Mouse (Mus musculus) liver, embryonic 15.5 days (tissue): Measurements from ENCODE around the gene Man2a1. TPM values are rescaled to one million over a fixed set of nuclear protein-coding genes. Genes with fewer than 3 reads are reported as not detected.

Source experiments
- ATAC-seq: fragments of 200-750 bp; cut with Nextera tagmentation; 2 replicates; pipeline ENCODE4 v1.8.0; 2017; ENCODE audit warnings: moderate number of reproducible peaks, mild to moderate bottlenecking, moderate library complexity; ENCODE audit not compliant: insufficient read depth
- H3K27ac ChIP-seq: fragments of 300-500 bp; sonication (generic); replicated peaks from 2 replicates; pipeline ENCODE4 v1.5.1; 2015; ENCODE audit warnings: mild to moderate bottlenecking, inconsistent platforms
- H3K27me3 ChIP-seq: fragments of 300-500 bp; sonication (generic); 2 replicates; pipeline ENCODE4 v1.6.1; 2015; ENCODE audit warnings: mild to moderate bottlenecking, inconsistent platforms
- H3K36me3 ChIP-seq: fragments of 300-500 bp; sonication (generic); replicated peaks from 2 replicates; pipeline ENCODE4 v1.6.1; 2015; ENCODE audit warnings: moderate library complexity, mild to moderate bottlenecking, inconsistent platforms
- H3K4me1 ChIP-seq: fragments of 300-500 bp; sonication (generic); replicated peaks from 2 replicates; pipeline ENCODE4 v1.6.1; 2015; ENCODE audit warnings: inconsistent platforms
- H3K4me2 ChIP-seq: fragments of 300-500 bp; sonication (generic); 2 replicates; pipeline ENCODE4 v1.6.1; 2015; ENCODE audit warnings: moderate library complexity, mild to moderate bottlenecking, inconsistent platforms
- H3K4me3 ChIP-seq: fragments of 300-500 bp; sonication (generic); replicated peaks from 2 replicates; pipeline ENCODE4 v1.5.1; 2015; ENCODE audit warnings: mild to moderate bottlenecking, inconsistent platforms
- H3K9ac ChIP-seq: fragments of 300-500 bp; sonication (generic); 2 replicates; pipeline ENCODE4 v1.6.1; 2015; ENCODE audit warnings: moderate library complexity, mild to moderate bottlenecking, inconsistent platforms
- H3K9me3 ChIP-seq: fragments of 300-500 bp; sonication (generic); replicated peaks from 2 replicates; pipeline ENCODE4 v1.6.1; 2016; ENCODE audit warnings: inconsistent platforms
- WGBS: fragments of 180-500 bp; shearing (Covaris S2); methylation state at CpG from one replicate; pipeline ENCODE4 v1.1.7; 2015; ENCODE audit warnings: mixed read lengths; ENCODE audit not compliant: insufficient replicate concordance; 5-methylcytosine and 5-hydroxymethylcytosine counted together
- polyA plus RNA-seq: library from polyadenylated mRNA; unstranded; fragments of >200 nt; fragmentation: Nextera tagmentation; extraction: Ambion mirVana; gene quantifications from 2 replicates; pipeline ENCODE4 v1.2.1, GENCODE M21; 2015

Gene Man2a1
- polyA plus RNA-seq, 1 experiment from 2014 or later = 5.0 TPM

DNA sequence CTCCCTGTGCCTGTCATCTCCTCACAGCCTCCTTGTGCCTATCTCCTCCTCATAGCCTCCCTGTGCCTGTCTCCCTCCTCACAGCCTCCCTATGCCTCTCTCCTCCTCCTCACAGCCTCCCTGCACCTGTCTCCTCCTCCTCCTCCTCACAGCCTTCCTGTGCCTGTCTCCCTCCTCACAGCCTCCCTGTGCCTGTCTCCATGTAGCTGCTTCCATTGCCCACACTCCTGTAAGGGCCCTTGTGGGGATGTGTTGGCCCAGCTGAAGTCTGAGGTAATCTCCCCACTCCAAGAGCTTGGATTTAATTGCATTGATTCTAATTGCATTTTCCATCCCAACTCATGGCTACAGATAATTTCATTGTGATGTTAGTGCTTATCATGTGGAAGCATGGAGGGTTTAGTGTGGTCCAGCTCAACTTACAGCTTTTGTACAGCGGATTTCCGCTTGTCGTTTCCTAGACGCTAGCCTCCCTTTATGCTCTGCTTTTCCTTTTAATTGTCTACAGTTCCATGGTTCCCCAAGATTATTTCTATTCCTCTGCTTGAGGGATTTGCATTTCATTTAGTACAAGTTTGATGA, 103.2 kb downstream of the Man2a1 start:
- H3K4me3 ChIP-seq = no peak overlapping the region
- 79% methylated on average over 4 of the region's 4 CpGs for WGBS
- H3K36me3 ChIP-seq = no peaks in the 10 kb centered on the region
- H3K4me2 ChIP-seq = no peak overlapping the region
- ATAC-seq = no peak
- no peaks in the 10 kb centered on the region for H3K9me3 ChIP-seq
- H3K4me1 ChIP-seq = no peaks in the 10 kb centered on the region
- H3K27ac ChIP-seq = no peak overlapping the region
- H3K27me3 ChIP-seq = no peaks in the 10 kb centered on the region
- no peak overlapping the region for H3K9ac ChIP-seq

- Histone ChIP-seq H3K36me3 (peaks cover 8% of the 10 kb centered on the region; the same call in 1 of the 2 replicates), H3K27me3 (no peaks in the 10 kb centered on the region), H3K4me2 (no peak overlapping the region), H3K9ac (no peak overlapping the region), H3K9me3 (no peaks in the 10 kb centered on the region), H3K4me1 (no peaks in the 10 kb centered on the region), H3K27ac (no peak overlapping the region), H3K4me3 (no peak overlapping the region)
- no peak for ATAC-seq
- WGBS = 75% methylated on average over 6 of the region's 6 CpGs
Observed at GRCm38 (mm10) chr17:64707529-64707928, 107.0 kb downstream of the Man2a1 start.

DNA sequence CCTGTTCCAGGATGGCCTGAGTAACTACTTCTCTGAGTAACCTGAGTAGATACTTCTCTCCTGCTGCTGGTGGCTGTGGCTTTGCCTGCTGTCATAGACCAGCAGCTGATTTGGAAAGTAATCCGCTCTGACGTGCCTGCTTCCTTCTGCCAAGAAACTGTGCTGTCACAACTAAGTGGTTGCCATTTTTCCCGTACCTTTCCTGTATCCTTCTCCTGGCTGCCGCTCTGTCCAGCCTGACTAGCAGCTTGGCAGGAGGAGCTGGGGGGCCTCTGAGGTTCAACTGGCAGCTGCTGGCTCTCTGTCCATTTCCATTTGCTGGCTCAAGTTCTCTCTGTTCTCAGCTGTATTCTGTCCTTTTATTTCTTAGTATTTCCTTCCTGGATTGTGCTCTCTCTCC, 115.8 kb downstream of the Man2a1 start:
- Histone ChIP-seq H3K27ac (no peak overlapping the region), H3K36me3 (peaks cover 47% of the 10 kb centered on the region), H3K27me3 (no peaks in the 10 kb centered on the region)

DNA sequence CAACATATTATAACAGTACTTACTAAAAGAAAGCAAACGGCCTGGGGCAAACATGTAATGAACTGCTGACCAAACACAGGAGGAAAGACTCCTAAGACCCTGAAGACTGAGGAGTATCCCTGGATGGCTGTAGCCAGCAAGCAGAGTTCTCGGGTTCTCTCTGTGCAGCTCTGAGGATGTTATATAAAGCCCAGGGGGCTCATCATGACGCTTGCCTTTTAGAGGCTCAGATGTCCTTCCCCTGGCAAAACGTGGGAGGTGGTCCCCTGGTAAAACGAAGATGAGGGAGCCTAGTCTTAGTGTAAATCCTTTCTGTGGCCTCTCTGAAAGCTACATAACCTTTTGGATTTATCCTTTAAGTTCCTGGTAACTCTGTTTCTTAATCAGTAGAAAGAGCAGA, 119.2 kb downstream of the Man2a1 start:
- Histone ChIP-seq H3K27ac (no peak overlapping the region), H3K9me3 (no peaks in the 10 kb centered on the region), H3K4me1 (no peaks in the 10 kb centered on the region; the same call in 1 of the 2 replicates), H3K9ac (no peak overlapping the region), H3K4me3 (no peak overlapping the region), H3K4me2 (no peak overlapping the region), H3K36me3 (peaks cover 29% of the 10 kb centered on the region; the same call in 1 of the 2 replicates), H3K27me3 (no peaks in the 10 kb centered on the region)
- no peak for ATAC-seq
- WGBS = 71% methylated on average over 5 of the region's 5 CpGs

More for the DNA sequence above, 115.8 kb downstream of the Man2a1 start:
- Histone ChIP-seq H3K4me2 (no peak overlapping the region), H3K4me3 (no peak overlapping the region), H3K9ac (no peak overlapping the region), H3K9me3 (no peaks in the 10 kb centered on the region), H3K4me1 (no peaks in the 10 kb centered on the region; the same call in 1 of the 2 replicates)
- 79% methylated on average over 4 of the region's 4 CpGs for WGBS
- ATAC-seq = no peak

DNA sequence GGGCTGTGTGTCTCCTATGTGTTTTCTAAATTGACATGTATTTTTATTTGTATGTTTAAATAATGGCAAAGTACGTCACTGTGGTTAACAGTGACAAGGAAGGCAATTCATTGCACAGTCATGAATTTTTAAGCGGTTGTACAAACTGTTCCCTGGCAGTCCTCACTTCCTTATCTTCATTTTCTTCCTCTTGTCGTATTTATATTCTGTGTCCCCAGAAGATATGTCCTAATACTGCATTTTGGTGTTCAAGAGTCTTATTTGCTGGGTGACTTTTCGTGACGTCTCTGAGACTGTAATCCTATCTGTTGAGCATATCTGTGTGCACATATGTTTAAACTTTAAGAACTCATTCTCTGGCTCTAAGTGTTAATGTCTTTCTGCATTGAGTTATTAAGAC, 120.6 kb downstream of the Man2a1 start:
- Histone ChIP-seq H3K4me3 (no peak overlapping the region), H3K4me1 (no peaks in the 10 kb centered on the region; the same call in 1 of the 2 replicates), H3K36me3 (peaks cover 33% of the 10 kb centered on the region), H3K27me3 (no peaks in the 10 kb centered on the region), H3K9me3 (no peaks in the 10 kb centered on the region), H3K27ac (no peak overlapping the region), H3K9ac (no peak overlapping the region), H3K4me2 (no peak overlapping the region)
- 17% methylated on average over 5 of the region's 5 CpGs for WGBS
- ATAC-seq = peak; percentile 25; the same call in 1 of the 2 replicates

DNA sequence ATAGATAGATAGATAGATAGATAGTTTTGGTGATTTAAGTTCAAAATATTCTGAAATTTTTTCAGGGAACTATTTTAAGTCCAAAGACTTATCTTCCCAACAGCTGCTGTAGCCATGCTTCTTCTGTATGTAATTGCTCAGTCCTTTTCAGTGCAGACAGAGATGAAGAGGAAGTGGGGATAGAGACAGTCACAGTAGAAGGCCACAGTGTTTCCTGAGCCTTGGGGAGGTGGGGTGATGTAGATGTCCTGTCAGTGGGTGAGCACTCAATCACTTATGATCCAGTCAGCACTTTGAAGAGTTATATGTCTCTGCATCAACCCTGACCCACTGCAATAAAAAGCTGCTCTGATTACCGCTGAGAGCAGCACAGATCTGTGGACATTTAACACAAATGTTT, 122.6 kb downstream of the Man2a1 start:
- no peak for ATAC-seq
- Histone ChIP-seq H3K4me1 (no peaks in the 10 kb centered on the region; the same call in 1 of the 2 replicates), H3K4me2 (no peak overlapping the region), H3K36me3 (peaks cover 25% of the 10 kb centered on the region), H3K27ac (no peak overlapping the region), H3K27me3 (no peaks in the 10 kb centered on the region), H3K4me3 (no peak overlapping the region), H3K9ac (no peak overlapping the region), H3K9me3 (no peaks in the 10 kb centered on the region)
- 35% methylated on average over 1 of the region's 1 CpGs for WGBS

DNA sequence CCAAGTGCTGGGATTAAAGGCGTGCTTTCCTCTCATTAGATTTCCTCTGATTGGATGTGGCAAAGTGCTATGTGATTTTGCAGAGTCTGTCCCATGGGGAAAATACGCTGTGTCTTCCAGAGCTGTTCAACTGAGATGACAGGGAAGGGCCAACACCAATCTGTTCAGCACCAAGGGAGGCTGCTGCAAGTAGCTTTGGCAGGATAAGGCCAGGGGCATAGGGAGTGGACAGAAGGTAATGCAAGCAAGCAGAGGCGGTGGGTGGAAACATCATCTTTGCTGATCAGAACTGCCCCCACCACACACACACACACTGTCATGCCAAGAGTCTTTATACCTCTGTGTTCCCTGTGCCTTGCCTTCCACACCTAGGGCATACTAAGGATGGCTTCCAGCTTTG, 124.7 kb downstream of the Man2a1 start:
- no peak for ATAC-seq
- Histone ChIP-seq H3K36me3 (peaks cover 24% of the 10 kb centered on the region), H3K4me2 (no peak overlapping the region), H3K27me3 (no peaks in the 10 kb centered on the region), H3K9me3 (no peaks in the 10 kb centered on the region), H3K9ac (no peak overlapping the region), H3K27ac (no peak overlapping the region), H3K4me3 (no peak overlapping the region), H3K4me1 (no peaks in the 10 kb centered on the region; the same call in 1 of the 2 replicates)
- WGBS = 62% methylated on average over 3 of the region's 3 CpGs

DNA sequence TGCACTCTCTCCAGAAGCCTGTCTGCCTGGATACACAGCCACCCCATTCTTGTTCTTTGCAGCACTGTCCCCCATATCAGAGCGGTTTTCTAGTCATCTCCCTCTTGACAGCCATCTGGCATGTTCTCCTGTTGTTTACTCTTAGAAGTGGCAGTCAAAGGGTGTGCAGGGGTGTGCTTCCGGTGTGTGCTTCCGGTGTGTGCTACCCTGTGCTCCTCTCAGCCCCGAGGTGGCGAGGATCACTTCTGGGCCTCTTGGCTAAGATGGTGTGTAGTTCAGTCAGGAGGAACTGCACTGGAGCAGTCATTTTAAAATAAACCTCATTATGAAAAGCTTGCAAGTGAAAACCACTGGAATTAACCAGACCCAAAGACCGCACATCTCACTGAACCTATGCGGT, 125.5 kb downstream of the Man2a1 start:
- no peak for ATAC-seq
- no peaks in the 10 kb centered on the region for H3K4me1 ChIP-seq
- H3K36me3 ChIP-seq = peaks cover 24% of the 10 kb centered on the region
- no peaks in the 10 kb centered on the region for H3K9me3 ChIP-seq
- H3K4me3 ChIP-seq = no peak overlapping the region
- H3K27me3 ChIP-seq = no peaks in the 10 kb centered on the region
- H3K9ac ChIP-seq = no peak overlapping the region
- no peak overlapping the region for H3K4me2 ChIP-seq
- no peak overlapping the region for H3K27ac ChIP-seq
- WGBS = 70% methylated on average over 7 of the region's 7 CpGs

- no peak overlapping the region for H3K27ac ChIP-seq
- H3K36me3 ChIP-seq = peaks cover 28% of the 10 kb centered on the region
- 45% methylated on average over 4 of the region's 4 CpGs for WGBS
- no peak overlapping the region for H3K4me3 ChIP-seq
- H3K9me3 ChIP-seq = no peaks in the 10 kb centered on the region
- no peaks in the 10 kb centered on the region for H3K4me1 ChIP-seq
- H3K4me2 ChIP-seq = no peak overlapping the region
- no peaks in the 10 kb centered on the region for H3K27me3 ChIP-seq
- H3K9ac ChIP-seq = no peak overlapping the region
- no peak for ATAC-seq
Observed at GRCm38 (mm10) chr17:64735492-64735891, 135.0 kb downstream of the Man2a1 start.

GRCm38 (mm10) chr17:64737918-64738317, 137.4 kb downstream of the Man2a1 start:
- Histone ChIP-seq H3K36me3 (peaks cover 45% of the 10 kb centered on the region), H3K4me2 (no peak overlapping the region), H3K4me3 (no peak overlapping the region), H3K9me3 (no peaks in the 10 kb centered on the region), H3K4me1 (no peaks in the 10 kb centered on the region), H3K27me3 (no peaks in the 10 kb centered on the region), H3K9ac (no peak overlapping the region), H3K27ac (no peak overlapping the region)
- no peak for ATAC-seq
- 58% methylated on average over 1 of the region's 1 CpGs for WGBS

DNA sequence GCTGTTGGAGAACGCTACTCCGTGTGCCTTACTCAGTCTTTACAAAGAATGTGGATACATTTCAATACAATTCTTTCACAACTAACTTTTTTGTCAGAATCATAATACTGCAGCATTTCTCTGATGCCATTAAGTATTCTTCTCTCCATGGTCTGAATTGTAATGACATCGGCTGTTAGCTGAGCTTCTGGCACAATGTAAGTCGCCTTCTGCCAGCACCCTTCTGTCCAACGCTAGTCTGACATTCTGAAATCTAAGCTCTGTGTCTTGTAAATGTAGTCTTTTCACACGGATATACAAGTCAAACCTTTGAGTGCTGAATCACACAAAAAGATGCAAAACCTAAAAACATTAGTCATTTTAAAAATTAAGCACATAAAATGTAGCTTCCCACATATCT, 138.6 kb downstream of the Man2a1 start:
- no peaks in the 10 kb centered on the region for H3K9me3 ChIP-seq
- H3K27ac ChIP-seq = no peak overlapping the region
- no peaks in the 10 kb centered on the region for H3K4me1 ChIP-seq
- H3K9ac ChIP-seq = no peak overlapping the region
- H3K27me3 ChIP-seq = no peaks in the 10 kb centered on the region
- ATAC-seq = no peak
- no peak overlapping the region for H3K4me2 ChIP-seq
- no peak overlapping the region for H3K4me3 ChIP-seq
- H3K36me3 ChIP-seq = peaks cover 48% of the 10 kb centered on the region
- WGBS = 81% methylated on average over 6 of the region's 6 CpGs
